Mouse (Mus musculus): ENCODE measurements around the gene A930009A15Rik. TPM values are rescaled to one million over a fixed set of nuclear protein-coding genes. Genes with fewer than 3 reads are reported as not detected.

The A930009A15Rik gene
- polyA plus RNA-seq, 1 experiment from 2014 or later, result not detected

DNA sequence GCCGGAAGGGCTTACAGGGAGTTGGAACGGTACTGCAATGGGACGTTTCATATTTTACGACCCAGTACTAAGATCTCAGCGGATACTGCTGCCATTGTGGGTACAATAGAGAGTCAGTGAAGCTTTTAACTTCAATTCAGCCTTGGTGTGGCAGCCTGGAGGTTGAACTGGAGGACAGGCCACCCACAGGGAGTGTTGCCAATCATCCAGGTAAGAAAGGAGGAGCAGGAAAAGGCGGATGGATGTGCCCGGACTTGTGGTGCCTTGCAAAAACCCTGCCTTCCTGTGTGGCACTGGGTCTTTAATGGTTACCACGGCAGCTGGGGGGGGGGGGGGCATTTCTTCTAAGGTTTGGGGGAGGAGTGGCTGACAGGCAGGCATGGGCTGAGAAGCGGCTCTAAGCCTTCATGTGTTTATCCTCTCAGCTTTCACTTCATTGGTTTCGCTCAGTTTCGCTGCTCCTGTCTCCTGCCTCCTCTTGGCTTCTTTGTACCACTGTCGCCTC lies 13.0 kb upstream of the A930009A15Rik start:
- Histone ChIP-seq H3K27me3 (replicated peaks; ENCODE audit: low read depth, poor library complexity, severe bottlenecking) (no peaks in the 10 kb centered on the region), H3K9me3 (no peaks in the 10 kb centered on the region), H3K27ac (replicated peaks) (no peak overlapping the region), H3K4me3 (0 out of 2 replicates have a peak overlapping the region, but pooled peaks have one; percentile 5), H3K4me1 (peaks cover 14% of the 10 kb centered on the region), H3K36me3 (replicated peaks) (no peaks in the 10 kb centered on the region)
- DNase-seq (ENCODE audit: low spot score), result peak; percentile 66
- 32% methylated on average over 12 of the region's 12 CpGs for WGBS

DNA sequence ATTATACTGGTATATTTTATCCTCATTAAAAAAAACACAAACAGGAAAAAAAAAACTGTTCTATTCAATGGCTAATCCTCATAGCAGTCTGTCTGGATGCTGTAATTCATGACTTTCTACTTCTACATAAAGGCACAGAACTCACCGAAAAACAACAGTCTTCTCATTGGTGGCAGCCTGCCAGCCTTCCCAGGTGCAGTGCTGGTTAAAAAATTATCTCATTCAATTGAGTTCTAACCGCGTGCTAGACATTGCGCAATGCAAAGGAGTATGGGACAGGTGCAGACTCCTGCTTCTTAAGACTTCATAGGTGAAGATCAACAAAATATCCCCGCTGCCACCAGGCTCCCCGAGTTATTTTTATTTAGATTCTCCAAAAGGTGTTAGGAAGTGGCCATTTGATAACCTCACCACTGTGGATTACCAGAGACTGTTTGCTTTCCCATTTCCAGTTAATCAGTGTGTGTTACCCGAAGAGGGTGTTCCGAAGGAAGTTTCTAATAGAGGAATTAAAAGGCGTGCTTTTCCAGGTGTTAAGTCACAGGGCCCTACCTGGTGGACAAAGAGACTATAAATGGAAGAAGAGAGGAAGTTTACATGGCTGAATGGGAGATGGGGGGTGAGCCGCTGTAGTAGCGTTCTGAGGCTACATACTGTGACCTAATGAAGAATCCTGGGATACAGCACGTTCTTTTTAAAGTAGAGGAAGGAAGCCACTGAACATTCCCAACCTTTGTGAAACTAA lies 8.5 kb upstream of the A930009A15Rik start:
- WGBS, result 79% methylated on average over 12 of the region's 12 CpGs
- Histone ChIP-seq H3K4me1 (peaks cover 11% of the 10 kb centered on the region), H3K27ac (replicated peaks) (no peak overlapping the region), H3K27me3 (replicated peaks; ENCODE audit: low read depth, poor library complexity, severe bottlenecking) (no peaks in the 10 kb centered on the region), H3K9me3 (no peaks in the 10 kb centered on the region), H3K36me3 (replicated peaks) (no peaks in the 10 kb centered on the region), H3K4me3 (no peak overlapping the region)
- DNase-seq (ENCODE audit: low spot score), result no peak

DNA sequence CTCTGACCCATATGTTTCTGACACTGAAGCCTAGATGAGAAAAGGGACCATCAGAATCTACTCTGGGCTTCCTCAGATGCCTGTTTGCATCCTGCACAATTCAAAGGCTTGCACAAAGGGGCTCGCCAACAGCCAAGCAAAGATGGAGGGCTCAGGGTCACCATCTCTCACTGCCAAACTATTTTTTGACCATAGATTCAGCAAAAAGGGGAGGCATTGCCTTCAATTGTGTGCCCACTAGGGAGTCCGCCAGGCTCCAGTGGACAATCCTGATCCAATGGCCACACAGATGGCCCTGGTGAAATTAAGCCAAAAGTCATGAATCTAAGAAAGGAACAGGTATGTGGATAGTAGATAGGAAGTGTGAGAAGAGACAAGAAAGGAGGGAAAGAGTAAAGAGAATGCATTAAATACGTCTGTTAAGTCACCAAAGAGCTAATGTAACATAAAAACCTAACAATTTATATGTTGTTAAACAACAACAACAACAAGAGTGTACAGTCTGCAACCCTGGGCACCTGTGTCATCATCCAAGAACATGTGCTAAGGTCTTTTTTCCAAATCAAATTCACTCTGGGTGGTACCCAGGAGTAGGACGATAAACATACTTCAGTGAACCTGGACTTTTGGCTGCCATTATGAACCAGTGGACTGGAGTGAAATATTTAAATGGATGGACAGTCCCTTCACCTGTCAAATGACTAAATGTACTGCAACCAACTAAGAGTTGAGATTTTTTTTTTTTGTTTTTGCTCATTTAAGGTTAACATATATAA lies 6.7 kb upstream of the A930009A15Rik start:
- Histone ChIP-seq H3K4me3 (no peak overlapping the region), H3K36me3 (replicated peaks) (no peaks in the 10 kb centered on the region), H3K27me3 (replicated peaks; ENCODE audit: low read depth, poor library complexity, severe bottlenecking) (no peaks in the 10 kb centered on the region), H3K4me1 (no peaks in the 10 kb centered on the region), H3K9me3 (no peaks in the 10 kb centered on the region), H3K27ac (replicated peaks) (no peak overlapping the region)
- DNase-seq (ENCODE audit: low spot score), result no peak
- WGBS, result 89% methylated on average over 4 of the region's 4 CpGs

DNA sequence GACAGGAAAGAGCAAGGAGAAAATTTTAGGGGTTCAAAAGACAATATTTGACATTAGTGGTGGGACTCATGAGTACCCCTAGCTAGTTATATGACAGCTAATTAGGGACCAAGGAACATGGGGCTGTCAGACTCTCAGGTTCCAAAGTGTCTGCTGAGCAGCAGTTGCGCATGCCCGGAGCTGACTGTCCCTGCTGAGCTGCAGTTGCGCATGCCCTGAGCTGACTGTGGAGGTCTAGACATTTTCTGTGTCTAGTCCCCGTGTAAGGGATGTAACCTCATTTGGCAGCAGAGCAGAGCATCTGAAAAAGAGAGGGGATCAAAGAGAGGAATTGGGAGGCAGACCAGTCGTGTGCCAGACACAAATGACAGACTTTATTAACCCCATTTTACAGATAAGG lies 5.8 kb upstream of the A930009A15Rik start:
- no peak overlapping the region for H3K4me3 ChIP-seq
- no peak for DNase-seq (ENCODE audit: low spot score)
- no peaks in the 10 kb centered on the region for H3K9me3 ChIP-seq
- no peaks in the 10 kb centered on the region for H3K36me3 ChIP-seq (replicated peaks)
- no peaks in the 10 kb centered on the region for H3K4me1 ChIP-seq
- no peaks in the 10 kb centered on the region for H3K27me3 ChIP-seq (replicated peaks; ENCODE audit: low read depth, poor library complexity, severe bottlenecking)
- WGBS, result 85% methylated on average over 5 of the region's 5 CpGs
- H3K27ac ChIP-seq (replicated peaks), result no peak overlapping the region

DNA sequence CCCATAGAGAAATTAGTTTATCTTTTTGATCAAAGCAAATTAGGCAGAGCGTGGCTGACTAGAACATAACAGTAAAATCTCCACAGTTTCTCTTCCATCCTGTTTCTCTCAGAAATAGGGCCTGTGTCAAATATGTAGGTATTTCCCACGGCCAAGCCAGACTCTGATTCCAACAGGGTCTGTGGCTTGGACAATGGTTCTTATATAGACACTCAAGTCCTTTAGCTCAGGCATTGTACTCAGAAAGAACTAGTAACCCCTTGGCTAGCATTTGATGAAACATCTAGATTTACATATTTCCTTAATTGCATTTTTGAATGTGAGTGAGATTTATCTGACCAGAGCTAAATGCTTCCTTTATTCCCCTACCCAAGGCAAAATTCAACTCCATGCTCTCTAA lies 791 bp downstream of the A930009A15Rik start:
- no peak overlapping the region for H3K27ac ChIP-seq (replicated peaks)
- WGBS, result 66% methylated on average over 2 of the region's 2 CpGs
- no peaks in the 10 kb centered on the region for H3K36me3 ChIP-seq (replicated peaks)
- H3K4me3 ChIP-seq, result no peak overlapping the region
- DNase-seq (ENCODE audit: low spot score), result no peak
- no peaks in the 10 kb centered on the region; the same call in none of the 2 replicates for H3K27me3 ChIP-seq (replicated peaks; ENCODE audit: low read depth, poor library complexity, severe bottlenecking)
- no peaks in the 10 kb centered on the region for H3K9me3 ChIP-seq
- peaks cover 7% of the 10 kb centered on the region for H3K4me1 ChIP-seq

DNA sequence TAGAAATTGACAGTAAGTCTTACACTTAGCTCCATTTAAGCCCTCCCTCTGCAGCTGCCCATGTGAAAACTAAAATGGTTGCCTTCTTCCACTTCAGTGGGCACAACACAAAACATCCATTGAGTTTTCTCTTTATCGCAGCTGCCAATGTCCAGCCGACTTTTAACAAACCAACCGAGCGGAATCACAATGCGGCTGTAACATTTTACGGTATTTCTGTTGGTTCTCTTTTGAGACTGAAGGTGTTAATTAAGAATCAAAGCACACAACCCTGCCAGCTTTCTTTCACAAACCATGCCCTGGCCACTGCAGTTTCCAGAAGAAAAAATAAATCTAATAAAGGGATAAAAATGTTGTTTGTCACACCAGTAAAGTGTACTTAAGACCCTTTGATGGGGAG lies 1.5 kb downstream of the A930009A15Rik start:
- 27% methylated on average over 6 of the region's 6 CpGs for WGBS
- H3K27ac ChIP-seq (replicated peaks), result no peak overlapping the region
- no peaks in the 10 kb centered on the region for H3K9me3 ChIP-seq
- H3K4me1 ChIP-seq, result peaks cover 7% of the 10 kb centered on the region
- H3K36me3 ChIP-seq (replicated peaks), result no peaks in the 10 kb centered on the region
- no peaks in the 10 kb centered on the region; the same call in none of the 2 replicates for H3K27me3 ChIP-seq (replicated peaks; ENCODE audit: low read depth, poor library complexity, severe bottlenecking)
- DNase-seq (ENCODE audit: low spot score), result no peak
- H3K4me3 ChIP-seq, result no peak overlapping the region

DNA sequence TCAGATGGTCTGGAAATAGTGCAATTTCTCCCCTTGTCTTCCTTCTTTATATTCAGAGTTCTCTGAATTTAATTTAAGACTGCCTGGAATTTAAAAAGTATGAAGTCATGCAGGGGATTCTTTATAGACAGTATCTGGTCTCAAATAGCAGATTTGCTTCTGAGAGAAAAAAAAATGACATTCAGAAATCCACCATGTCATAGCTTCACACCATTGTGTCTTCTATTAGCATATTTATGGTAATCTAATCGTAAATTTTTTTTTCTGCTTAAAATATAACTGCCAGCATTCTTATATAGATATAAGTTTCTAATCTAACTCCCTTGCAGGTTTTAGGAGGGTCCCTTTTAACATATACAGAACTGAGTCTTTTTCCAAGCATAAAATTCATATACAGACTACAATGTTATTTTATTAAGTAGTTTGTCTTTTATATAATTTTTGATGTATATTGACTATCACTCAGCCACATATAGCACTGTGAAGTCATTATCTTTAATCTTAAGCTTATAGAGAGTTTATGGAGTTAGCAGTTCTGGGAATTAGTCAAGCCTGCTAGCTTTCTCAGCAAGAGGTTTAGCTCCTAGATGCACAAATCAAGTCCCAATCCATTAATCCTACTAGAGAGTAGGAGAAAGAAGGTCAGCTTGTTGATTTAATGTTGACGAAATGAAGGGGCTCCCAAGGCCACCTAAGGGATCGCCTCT lies 2.1 kb downstream of the A930009A15Rik start:
- H3K9me3 ChIP-seq, result no peaks in the 10 kb centered on the region
- no peak overlapping the region for H3K4me3 ChIP-seq
- no peak for DNase-seq (ENCODE audit: low spot score)
- no peaks in the 10 kb centered on the region for H3K36me3 ChIP-seq (replicated peaks)
- 55% methylated on average over 3 of the region's 3 CpGs for WGBS
- no peaks in the 10 kb centered on the region; the same call in none of the 2 replicates for H3K27me3 ChIP-seq (replicated peaks; ENCODE audit: low read depth, poor library complexity, severe bottlenecking)
- no peak overlapping the region for H3K27ac ChIP-seq (replicated peaks)
- H3K4me1 ChIP-seq, result peaks cover 8% of the 10 kb centered on the region

DNA sequence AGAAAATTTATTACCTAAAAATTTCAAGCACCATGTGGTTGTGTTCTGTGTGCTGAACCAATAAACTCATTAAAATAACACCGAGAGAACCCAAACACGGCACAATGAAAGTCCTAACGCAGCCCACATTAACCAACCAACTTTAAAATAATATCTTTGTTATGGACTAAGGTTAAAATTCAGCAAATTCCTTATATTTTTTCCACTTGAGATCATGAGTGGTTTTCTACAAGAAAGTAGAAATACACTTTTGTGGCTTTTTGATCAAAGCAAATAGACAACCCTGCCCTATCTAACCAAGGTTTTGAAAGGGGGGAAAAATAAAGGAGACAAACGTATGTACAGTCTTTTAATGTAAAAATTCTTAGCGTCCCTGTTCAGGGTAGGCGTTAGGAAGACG lies 9.3 kb downstream of the A930009A15Rik start:
- Histone ChIP-seq H3K4me1 (peaks cover 16% of the 10 kb centered on the region), H3K4me3 (no peak overlapping the region), H3K27ac (replicated peaks) (no peak overlapping the region), H3K27me3 (replicated peaks; ENCODE audit: low read depth, poor library complexity, severe bottlenecking) (peaks cover 51% of the 10 kb centered on the region), H3K9me3 (no peaks in the 10 kb centered on the region), H3K36me3 (replicated peaks) (no peaks in the 10 kb centered on the region)
- whole genome bisulfite sequencing, result 57% methylated on average over 7 of the region's 7 CpGs
- DNase-seq (ENCODE audit: low spot score), result no peak

DNA sequence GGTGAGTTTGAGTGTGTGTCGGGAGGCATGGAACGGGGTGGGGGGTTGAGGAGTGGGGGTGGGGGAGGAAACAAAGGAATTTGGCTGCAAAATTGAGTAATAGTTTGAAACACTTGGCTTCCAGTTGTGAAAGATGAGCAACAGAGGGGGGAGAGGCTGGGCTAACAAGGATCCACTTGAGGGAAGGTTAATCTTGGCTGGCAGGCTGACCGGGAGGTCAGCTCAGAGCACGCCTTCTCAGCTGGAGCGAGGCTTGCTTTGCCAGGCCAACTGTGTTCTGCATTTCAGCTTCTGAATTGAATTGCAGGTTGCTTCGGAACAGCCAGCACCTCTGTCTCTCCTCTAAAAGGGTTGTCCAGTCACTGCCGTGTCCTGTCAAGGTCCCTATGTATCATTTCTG lies 9.7 kb downstream of the A930009A15Rik start:
- H3K9me3 ChIP-seq, result no peaks in the 10 kb centered on the region
- no peak overlapping the region for H3K27ac ChIP-seq (replicated peaks)
- 16% methylated on average over 7 of the region's 7 CpGs for WGBS
- no peak overlapping the region for H3K4me3 ChIP-seq
- peaks cover 16% of the 10 kb centered on the region for H3K4me1 ChIP-seq
- peak; percentile 42 for DNase-seq (ENCODE audit: low spot score)
- no peaks in the 10 kb centered on the region for H3K36me3 ChIP-seq (replicated peaks)
- H3K27me3 ChIP-seq (replicated peaks; ENCODE audit: low read depth, poor library complexity, severe bottlenecking), result peaks cover 55% of the 10 kb centered on the region

DNA sequence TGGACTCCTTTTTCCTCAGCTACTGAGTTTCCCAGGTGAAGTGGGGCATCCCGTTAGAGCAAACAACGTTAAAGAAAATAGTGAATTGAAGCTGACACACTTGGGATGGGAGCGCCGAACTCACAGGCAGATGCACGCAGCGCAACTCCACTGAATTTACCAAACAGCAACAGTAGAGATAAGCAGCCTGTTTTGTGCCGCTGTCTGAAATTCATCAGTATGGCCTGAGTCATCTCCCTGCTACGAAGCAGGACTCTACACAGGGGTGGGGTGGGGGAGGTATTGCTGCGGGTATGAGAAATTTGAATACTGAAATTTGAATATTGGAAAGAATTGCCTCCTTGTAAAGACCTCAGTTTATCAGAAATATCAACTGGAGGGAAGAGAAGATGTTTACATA lies 12.2 kb downstream of the A930009A15Rik start:
- WGBS, result 79% methylated on average over 9 of the region's 9 CpGs
- DNase-seq (ENCODE audit: low spot score), result no peak
- H3K9me3 ChIP-seq, result no peaks in the 10 kb centered on the region
- H3K27ac ChIP-seq (replicated peaks), result no peak overlapping the region
- H3K36me3 ChIP-seq (replicated peaks), result no peaks in the 10 kb centered on the region
- peaks cover 80% of the 10 kb centered on the region for H3K27me3 ChIP-seq (replicated peaks; ENCODE audit: low read depth, poor library complexity, severe bottlenecking)
- no peak overlapping the region for H3K4me3 ChIP-seq
- H3K4me1 ChIP-seq, result peaks cover 38% of the 10 kb centered on the region

DNA sequence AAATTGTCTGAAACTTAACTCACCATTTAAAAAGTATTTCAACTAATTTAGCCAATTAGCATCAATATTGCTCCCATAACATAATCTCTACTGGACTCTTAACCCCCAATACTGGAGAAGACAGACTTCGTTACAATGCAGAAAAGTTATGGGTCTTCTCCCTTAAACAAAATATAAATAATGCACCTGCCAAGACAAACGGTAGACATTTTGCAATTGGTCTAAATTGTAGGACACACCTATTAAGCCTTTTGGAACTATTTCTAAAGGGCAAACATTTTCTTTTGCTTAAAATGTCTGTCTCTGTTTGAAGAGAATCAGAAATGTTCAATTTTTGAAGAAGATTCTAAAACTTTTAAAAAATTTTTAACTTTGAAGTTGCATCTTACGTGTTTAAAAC lies 13.3 kb downstream of the A930009A15Rik start:
- no peaks in the 10 kb centered on the region for H3K9me3 ChIP-seq
- no peak overlapping the region for H3K27ac ChIP-seq (replicated peaks)
- WGBS, result 90% methylated on average over 3 of the region's 3 CpGs
- H3K27me3 ChIP-seq (replicated peaks; ENCODE audit: low read depth, poor library complexity, severe bottlenecking), result peaks cover 89% of the 10 kb centered on the region
- H3K4me1 ChIP-seq, result peaks cover 45% of the 10 kb centered on the region
- H3K36me3 ChIP-seq (replicated peaks), result no peaks in the 10 kb centered on the region
- no peak overlapping the region for H3K4me3 ChIP-seq
- no peak for DNase-seq (ENCODE audit: low spot score)

DNA sequence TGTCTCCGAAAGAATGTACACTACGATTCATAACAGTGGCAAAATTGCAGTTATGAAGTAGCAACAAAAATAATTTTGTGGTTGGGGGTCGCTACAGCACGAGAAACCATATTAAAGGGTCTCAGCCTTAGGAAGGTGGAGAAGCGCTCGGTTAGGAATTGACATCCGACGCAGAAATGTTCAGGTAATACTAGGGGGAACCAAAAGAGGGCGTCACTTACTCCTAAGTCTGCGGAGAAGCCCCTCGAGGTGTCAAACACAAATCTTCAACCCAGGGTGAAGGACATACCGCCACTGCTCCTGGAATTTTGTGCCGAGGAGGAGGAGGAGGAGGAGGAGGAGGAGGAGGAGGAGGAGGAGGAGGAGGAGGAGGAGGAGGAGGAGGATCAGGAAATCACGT lies 14.9 kb downstream of the A930009A15Rik start:
- Histone ChIP-seq H3K4me1 (peaks cover 39% of the 10 kb centered on the region), H3K4me3 (peak overlapping the region; percentile 72), H3K27ac (replicated peaks) (no peak overlapping the region), H3K36me3 (replicated peaks) (no peaks in the 10 kb centered on the region), H3K9me3 (no peaks in the 10 kb centered on the region), H3K27me3 (replicated peaks; ENCODE audit: low read depth, poor library complexity, severe bottlenecking) (peaks cover 96% of the 10 kb centered on the region)
- DNase-seq (ENCODE audit: low spot score), result no peak
- WGBS, result 18% methylated on average over 14 of the region's 14 CpGs
